Mouse (Mus musculus): ENCODE results near the gene Vsig10.
A peak's percentile ranks its signal among the peaks of the same experiment; 100 is the strongest.

Gene Vsig10

GRCm38 (mm10) chr5:117380199-117380598 lies 61.3 kb downstream of the Vsig10 start:
- DNase-seq (ENCODE audit: low spot score in 2 of 2): no peak

DNA sequence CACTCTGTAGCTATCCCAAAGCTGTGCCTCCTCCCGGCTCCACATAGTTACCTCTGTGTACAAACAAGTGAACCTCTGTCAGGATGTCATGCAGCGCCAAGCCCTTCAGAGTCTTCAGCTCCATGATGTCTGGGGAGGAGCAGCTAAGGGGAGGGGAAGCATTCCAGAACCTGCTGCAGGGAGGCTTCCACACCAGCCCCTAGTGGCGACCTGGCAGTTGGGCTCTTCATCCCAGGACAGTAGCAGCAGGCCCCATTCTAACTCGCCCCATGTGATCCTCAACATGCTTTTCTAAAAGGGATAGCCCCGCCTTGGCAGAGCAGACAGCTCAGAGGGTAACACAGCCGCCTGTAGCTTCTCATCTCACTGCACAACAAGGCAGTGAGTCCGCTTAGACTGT lies 62.9 kb downstream of the Vsig10 start:
- no peak for DNase-seq (ENCODE audit: low spot score in 2 of 2)

DNA sequence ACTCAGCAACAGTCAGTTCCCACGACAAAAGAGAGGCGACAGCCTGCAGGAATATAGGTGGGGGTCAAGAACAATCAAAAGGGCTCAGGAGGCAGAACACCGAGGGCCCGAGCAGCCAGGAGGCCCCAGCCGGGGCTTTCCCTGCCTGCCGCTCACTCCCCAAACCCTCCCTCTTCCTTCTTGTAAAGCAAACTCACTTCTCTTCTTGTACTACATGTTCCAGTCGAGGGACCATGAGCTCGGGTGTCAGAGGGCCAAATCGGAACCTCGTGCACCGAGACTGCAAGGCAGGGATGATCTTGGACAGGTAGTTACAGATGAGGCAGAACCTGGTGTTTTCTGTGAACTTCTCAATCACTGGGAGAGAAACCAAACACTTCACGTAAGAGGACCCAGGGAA lies 64.3 kb downstream of the Vsig10 start:
- DNase-seq (ENCODE audit: low spot score in 2 of 2): no peak

DNA sequence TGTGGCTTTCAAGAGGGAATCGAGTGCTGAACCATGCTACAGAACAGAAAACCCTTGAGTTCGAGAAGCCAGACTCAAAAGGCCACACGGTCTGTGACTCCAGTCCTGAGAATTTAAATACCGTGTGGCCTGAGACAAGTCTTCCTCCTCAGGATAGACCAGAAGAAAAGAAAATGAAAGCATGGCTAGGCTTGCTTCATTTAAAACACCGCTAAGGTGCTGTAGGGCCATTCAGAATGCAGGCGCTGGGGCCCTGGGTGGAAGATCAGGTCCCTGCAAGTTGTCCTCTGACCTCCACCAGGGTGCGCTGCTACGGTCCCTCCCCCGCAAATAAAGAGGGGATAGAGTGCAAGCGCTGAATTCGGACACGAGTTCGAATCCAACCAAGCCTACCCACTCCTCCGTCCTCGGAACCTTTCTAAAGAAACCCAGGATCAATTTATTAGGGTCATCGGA lies 69.4 kb downstream of the Vsig10 start:
- peak; percentile 35 to 41 for DNase-seq (ENCODE audit: low spot score in 2 of 2)

DNA sequence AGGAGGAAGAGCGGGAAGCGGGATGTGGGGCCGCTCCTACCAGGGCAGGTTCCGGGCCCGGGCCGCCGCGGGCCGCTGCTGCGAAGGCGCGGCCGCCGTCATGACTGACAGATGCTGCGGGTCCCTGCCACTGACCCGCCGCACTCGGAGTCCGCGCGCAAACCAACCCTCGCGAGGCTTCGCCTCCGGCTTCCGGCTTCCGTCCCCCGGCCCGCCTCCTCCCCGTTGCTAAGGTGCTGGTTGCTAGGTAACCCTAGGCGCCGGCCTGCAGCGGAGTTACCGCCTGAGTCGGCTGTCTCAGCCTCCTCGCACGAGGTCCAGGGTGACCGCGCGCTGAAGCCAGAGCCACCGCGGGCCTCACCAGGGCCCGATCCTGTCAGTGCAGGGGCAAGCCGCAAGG lies 70.0 kb downstream of the Vsig10 start, which contains the start of gene Rfc5:
TSS of gene Rfc5 (minus strand) at position 171 of the 400 bp plus-strand sequence.
- DNase-seq (ENCODE audit: low spot score in 2 of 2): peak; percentile 95

DNA sequence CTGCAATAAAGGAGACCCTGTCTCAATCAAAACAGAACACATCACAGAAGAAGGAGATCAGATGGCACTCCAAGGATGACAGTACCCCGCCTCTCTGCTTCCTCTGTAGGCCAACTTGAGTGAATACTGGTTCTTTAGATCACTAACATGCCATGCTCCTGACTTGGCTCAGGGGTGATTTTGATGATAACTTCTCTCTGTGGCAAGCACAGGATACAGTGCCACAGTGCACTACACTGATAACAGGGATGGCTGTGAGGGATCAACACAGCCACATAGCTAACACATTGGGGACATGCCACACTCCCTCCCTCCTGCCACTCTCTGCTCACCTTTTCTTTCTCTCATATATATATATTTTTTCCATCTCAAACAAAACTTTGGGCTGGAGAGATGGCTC lies 72.0 kb downstream of the Vsig10 start:
- DNase-seq (ENCODE audit: low spot score in 2 of 2): no peak

- DNase-seq (ENCODE audit: low spot score in 2 of 2): no peak
These were observed 77.0 kb downstream of the Vsig10 start for GRCm38 (mm10) chr5:117395834-117396233.

- no peak for DNase-seq (ENCODE audit: low spot score in 2 of 2)
These were observed 77.7 kb downstream of the Vsig10 start for GRCm38 (mm10) chr5:117396596-117397014.

- no peak for DNase-seq (ENCODE audit: low spot score in 2 of 2)
These were observed 78.5 kb downstream of the Vsig10 start for GRCm38 (mm10) chr5:117397371-117397770.

DNA sequence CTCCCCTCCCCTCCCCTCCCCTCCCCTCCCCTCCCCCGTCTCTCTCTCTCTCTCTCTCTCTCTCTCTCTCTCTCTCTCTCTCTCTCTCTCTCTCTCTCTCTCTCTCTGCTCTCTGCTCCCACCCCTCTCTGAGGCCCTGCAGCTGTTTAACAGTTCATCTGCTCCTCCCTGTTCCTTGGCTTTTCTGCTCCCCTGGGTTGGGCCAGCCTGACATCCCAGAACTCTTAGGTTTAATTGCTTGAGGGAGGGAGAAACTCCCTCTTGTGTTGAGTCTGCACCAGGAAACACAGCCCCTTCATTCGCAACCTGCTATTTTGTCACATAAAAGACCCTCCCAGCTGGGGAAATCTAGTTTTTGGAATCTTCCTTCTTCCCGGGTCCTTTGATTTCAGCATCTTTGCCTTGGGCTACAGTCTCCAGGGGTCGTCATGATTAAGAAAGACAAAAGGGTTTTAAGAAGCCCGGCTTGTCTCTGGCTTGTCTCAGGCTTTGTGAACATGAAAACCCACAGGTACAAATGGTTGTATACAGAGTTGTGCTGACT lies 79.2 kb downstream of the Vsig10 start:
- DNase-seq (ENCODE audit: low spot score in 2 of 2): peak in 1 of 2 experiments; percentile 23

DNA sequence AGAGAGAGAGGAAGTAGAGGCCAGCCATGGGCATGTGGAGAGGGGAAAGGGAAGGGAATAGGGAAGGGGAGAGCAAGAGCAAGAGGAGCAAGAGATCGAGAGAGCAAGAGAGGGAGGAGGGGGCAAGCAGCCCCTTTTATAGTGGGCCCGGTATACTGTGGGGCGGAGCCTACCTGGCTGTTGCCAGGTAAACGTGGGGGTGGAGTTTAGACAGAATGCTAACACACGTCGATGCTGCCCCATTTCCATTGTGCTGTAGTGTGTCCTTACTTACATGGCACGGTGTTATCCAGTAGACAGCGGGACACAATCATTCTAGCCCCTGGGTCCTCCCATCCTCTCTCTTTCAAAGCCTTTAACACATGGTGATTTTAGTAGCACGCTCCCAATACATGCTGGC lies 80.4 kb downstream of the Vsig10 start:
- DNase-seq (ENCODE audit: low spot score in 2 of 2): no peak

- DNase-seq (ENCODE audit: low spot score in 2 of 2): no peak
These were observed 84.7 kb downstream of the Vsig10 start for GRCm38 (mm10) chr5:117403609-117404008.

All from urinary bladder, postnatal 36 days (tissue).